Mouse (Mus musculus): ENCODE results near the gene Rabl2.

Rabl2 gene

GRCm38 (mm10) chr15:89550506-89550905, 41.2 kb downstream of the Rabl2 start:
- no peak for DNase-seq

GRCm38 (mm10) chr15:89548837-89549236, 42.9 kb downstream of the Rabl2 start:
- DNase-seq, result no peak

DNA sequence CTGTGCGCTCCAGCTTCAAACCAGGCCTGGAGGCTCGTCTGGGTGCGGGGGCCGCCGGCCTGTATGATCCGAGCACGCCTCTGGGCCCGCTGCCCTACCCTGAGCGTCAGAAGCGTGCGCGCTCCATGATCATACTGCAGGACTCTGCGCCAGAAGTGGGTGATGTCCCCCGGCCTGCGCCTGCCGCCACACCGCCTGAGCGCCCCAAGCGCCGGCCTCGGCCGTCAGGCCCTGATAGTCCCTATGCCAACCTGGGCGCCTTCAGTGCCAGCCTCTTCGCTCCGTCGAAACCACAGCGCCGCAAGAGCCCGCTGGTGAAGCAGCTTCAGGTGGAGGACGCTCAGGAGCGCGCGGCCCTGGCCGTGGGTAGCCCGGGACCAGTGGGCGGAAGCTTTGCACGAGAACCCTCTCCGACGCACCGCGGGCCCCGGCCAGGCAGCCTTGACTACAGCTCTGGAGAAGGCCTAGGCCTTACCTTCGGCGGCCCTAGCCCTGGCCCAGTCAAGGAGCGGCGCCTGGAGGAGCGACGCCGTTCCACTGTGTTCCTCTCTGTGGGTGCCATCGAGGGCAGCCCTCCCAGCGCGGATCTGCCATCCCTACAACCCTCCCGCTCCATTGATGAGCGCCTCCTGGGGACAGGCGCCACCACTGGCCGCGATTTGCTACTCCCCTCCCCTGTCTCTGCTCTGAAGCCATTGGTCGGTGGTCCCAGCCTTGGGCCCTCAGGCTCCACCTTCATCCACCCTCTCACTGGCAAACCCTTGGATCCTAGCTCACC, 43.7 kb downstream of the Rabl2 start:
- no peak for DNase-seq

GRCm38 (mm10) chr15:89547321-89547720, 44.4 kb downstream of the Rabl2 start:
- DNase-seq, result no peak

GRCm38 (mm10) chr15:89544171-89544570, 47.6 kb downstream of the Rabl2 start:
- no peak for DNase-seq

DNA sequence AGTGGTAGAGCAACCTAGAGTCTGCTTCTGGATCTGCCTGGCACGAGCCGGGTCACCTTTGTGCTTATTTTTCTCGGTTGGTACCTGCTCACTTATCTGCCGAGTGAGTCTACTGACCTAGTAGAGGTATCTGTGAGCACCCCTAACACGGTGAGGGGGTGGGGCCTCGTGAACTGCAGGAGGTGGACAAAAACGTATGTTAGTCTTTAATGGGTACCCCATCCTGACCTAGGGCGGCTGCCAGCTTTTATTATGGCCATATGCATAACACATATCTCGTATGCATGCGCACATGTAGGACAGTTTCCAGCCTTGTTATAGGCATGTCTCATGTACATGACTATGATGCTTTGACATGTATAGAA, 57.9 kb downstream of the Rabl2 start:
- no peak for DNase-seq

DNA sequence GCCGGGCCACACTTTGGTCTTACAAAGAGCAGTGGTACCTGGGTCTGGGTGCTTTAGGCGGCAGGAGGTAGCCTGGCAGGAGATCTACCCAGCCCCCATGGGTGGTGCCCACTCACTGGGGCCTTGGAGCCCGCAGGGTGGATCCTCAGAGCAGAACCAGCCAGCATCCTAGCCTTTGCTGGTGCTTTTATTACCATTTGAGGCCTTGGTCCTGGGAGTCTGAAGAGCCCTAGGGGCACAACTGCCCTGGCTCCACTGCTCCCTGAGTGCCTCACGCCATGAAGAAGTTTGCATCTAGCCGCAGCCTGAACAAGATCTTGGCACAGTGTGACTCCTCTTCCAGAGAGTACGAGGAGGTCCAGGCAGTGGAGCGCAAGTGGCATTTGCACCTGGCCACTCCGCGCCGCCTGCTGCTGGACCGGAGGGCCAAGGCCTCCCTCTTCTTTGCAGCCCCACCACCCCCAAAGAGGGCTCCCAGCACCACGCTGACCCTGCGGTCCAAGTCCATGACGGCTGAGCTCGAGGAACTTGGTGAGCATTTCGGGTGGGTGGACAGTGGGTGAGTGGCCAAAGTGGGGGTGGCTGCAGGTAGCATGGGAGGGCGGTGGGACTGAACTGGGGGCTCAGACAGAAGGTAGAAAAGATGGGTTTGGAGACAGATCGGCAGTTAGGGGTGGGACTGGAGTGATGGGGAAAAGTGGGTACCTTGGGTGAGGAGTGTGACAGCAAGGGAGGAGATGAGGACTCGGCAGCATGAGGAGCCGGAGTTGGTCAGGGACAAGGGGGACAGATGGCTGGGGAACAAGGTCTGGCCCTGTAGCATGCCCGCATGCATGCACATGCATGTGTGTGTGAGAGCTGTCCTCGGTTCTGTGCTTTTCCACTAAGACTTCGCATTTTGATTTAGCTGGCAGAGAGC, 58.5 kb downstream of the Rabl2 start:
- no peak for DNase-seq

All from lung, postnatal 14 days (tissue).